Mouse (Mus musculus) hindbrain, embryonic 11.5 days (tissue): ENCODE data around the gene Thyn1. TPM values are rescaled to one million over a fixed set of nuclear protein-coding genes. Genes with fewer than 3 reads are reported as not detected.

ENCODE experiments used
- ATAC-seq: fragments of 200-750 bp; cut with Nextera tagmentation; 2 replicates; pipeline ENCODE4 v1.8.0; 2017; ENCODE audit warnings: mild to moderate bottlenecking, moderate TSS enrichment, moderate library complexity; ENCODE audit not compliant: low FRiP score
- DNase-seq: peaks from one replicate; pipeline ENCODE4 v3.0.0-alpha.2; 2015; ENCODE audit warnings: low spot score
- H3K27ac ChIP-seq: fragments of 300-500 bp; sonication (generic); 2 replicates; pipeline ENCODE4 v1.5.1; 2014; ENCODE audit warnings: mild to moderate bottlenecking, low read depth, low read length
- H3K27me3 ChIP-seq: fragments of 300-500 bp; sonication (generic); 2 replicates; pipeline ENCODE4 v1.6.1; 2014; ENCODE audit warnings: mild to moderate bottlenecking, low read length, moderate library complexity, mixed read lengths; ENCODE audit not compliant: control insufficient read depth, insufficient read depth
- H3K36me3 ChIP-seq: fragments of 300-500 bp; sonication (generic); 2 replicates; pipeline ENCODE4 v1.6.1; 2014; ENCODE audit warnings: mild to moderate bottlenecking, low read length, moderate library complexity, mixed read lengths; ENCODE audit not compliant: control insufficient read depth, insufficient read depth
- H3K4me1 ChIP-seq: fragments of 300-500 bp; sonication (generic); replicated peaks from 2 replicates; pipeline ENCODE4 v1.6.1; 2014; ENCODE audit warnings: low read length, mixed read lengths; ENCODE audit not compliant: control insufficient read depth, insufficient read depth
- H3K4me2 ChIP-seq: fragments of 300-500 bp; sonication (generic); replicated peaks from 2 replicates; pipeline ENCODE4 v1.6.1; 2014; ENCODE audit warnings: mild to moderate bottlenecking, low read depth, low read length
- H3K4me3 ChIP-seq: fragments of 300-500 bp; sonication (generic); 2 replicates; pipeline ENCODE4 v1.5.1; 2014; ENCODE audit warnings: low read depth, low read length
- H3K9ac ChIP-seq: fragments of 300-500 bp; sonication (generic); 2 replicates; pipeline ENCODE4 v1.6.1; 2014; ENCODE audit warnings: low read depth, low read length
- H3K9me3 ChIP-seq: fragments of 300-500 bp; sonication (generic); 2 replicates; pipeline ENCODE4 v1.6.1; 2016; ENCODE audit warnings: low read length; ENCODE audit not compliant: control insufficient read depth
- whole genome bisulfite sequencing: fragments of 180-500 bp; shearing (Covaris S2); extraction: QIAGEN DNeasy Blood & Tissue Kit; methylation state at CpG from one replicate; pipeline ENCODE4 v1.1.7; 2014; 5-methylcytosine and 5-hydroxymethylcytosine counted together
- polyA plus RNA-seq: library from polyadenylated mRNA; unstranded; fragments of >200 nt; fragmentation: Nextera tagmentation; extraction: Ambion mirVana; gene quantifications from 2 replicates; pipeline ENCODE4 v1.2.1, GENCODE M21; 2014

The Thyn1 gene
- polyA plus RNA-seq, 1 experiment from 2014 or later, result 164 TPM

DNA sequence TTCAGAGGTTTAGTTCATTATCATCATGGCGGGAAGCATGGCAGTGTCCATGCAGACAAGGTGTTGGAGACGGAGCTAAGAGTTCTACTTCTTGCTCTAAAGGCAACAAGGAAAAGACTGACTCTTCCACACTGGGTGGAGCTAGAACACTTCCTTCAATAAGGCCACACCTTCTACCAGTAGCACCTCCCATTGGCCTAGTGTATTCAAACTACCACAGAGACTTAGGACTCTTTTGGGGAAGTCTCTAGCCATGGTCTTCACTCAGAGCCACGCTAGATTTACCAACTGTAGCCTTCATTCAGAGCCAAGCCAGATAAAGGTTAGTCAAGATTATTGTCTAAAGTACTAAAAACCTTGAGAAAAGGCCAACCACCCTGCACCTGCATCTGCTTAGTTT, 2.4 kb upstream of the Thyn1 start:
- H3K4me3 ChIP-seq, result no peak overlapping the region
- H3K4me1 ChIP-seq, result 0 out of 2 replicates have a peak, but pooled peaks cover 3% of the 10 kb centered on the region
- WGBS, result 93% methylated on average over 3 of the region's 3 CpGs
- no peaks in the 10 kb centered on the region for H3K9me3 ChIP-seq
- ATAC-seq (no peak), DNase-seq (no peak)
- H3K27ac ChIP-seq, result no peak overlapping the region
- H3K4me2 ChIP-seq, result no peak overlapping the region
- H3K9ac ChIP-seq, result no peak overlapping the region
- H3K36me3 ChIP-seq, result no peaks in the 10 kb centered on the region
- H3K27me3 ChIP-seq, result no peaks in the 10 kb centered on the region

DNA sequence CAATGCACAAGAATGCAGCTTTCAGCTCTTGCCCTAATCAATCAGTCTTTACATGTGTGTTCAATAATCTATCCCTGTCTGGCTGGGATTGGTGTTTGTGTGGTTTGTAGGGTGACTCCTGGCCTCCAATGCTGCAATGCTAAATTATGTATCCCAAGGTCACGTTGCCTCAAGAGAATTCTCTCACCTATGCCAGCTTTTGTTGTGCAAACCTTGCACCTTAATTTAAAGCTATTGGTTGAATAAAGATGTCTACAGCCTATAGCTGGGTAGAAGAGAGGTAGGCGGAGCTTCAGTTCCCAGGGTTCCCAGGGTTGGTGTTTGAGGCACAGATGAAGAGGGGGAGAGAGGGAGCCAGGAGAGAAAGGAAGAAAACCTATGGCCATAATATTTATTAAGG, 2.0 kb upstream of the Thyn1 start:
- DNase-seq (no peak), ATAC-seq (no peak)
- Histone ChIP-seq H3K27me3 (no peaks in the 10 kb centered on the region), H3K4me3 (no peak overlapping the region), H3K27ac (no peak overlapping the region), H3K4me2 (no peak overlapping the region), H3K4me1 (0 out of 2 replicates have a peak, but pooled peaks cover 3% of the 10 kb centered on the region), H3K9me3 (no peaks in the 10 kb centered on the region), H3K36me3 (no peaks in the 10 kb centered on the region), H3K9ac (no peak overlapping the region)
- WGBS, result 93% methylated on average over 2 of the region's 2 CpGs

DNA sequence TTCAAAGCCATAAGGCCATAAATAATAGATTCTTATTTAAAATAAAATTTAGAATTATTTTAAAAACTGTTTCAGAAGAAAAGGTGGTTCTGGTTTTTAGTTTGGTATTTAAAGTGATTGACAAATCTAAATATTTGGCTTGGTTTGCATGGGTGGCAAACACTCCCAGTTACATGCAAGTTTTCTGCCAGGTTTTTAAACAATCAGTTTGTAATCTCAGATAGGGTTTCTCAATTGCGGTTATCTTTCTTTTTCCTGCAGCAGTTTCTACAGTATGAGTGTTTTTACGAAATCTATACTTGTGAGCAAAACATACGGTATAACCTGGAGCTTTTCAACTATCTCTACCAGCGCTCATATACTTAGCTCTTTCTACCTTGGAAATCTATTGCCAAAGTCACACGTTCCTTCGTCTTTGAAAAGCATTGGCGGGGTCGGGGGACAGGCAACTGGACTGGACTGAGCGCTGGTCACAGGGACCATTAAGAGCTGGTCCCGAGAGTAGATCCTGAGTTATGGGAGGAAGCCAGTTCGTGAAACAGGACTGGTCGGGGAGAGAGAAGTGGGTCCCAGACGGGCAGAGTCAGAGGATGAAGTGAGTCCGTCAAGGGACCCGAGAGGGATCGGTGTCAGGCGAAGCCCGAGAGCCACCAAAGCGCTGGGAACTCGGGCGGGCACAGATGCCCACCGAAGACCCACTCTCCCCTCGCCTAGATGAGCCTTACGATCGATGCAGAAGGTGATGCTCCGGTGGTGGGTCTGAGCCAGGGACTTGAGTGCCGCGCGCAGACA, 645 bp upstream of the Thyn1 start:
- 4% methylated on average over 29 of the region's 29 CpGs for WGBS
- peak; percentile 81 for ATAC-seq

DNA sequence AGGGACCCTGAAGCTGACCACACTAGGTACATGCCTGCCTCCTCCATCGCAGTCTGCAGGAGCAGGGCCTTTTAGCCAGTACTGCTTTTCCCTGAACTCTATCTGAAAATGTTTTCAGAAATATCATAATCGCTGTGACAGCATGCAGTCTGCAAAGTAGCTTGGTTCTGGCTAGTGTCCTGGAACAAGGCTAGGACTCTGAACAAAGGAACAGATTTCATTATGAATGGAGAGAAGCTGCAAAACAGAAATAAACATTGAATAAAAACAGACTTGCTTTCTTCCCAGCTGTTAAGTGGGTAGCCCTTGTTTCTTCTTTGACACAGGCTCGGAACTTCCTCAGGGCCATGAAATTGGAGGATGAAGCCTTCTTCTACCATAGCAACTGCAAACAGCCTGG, 5.7 kb downstream of the Thyn1 start:
- WGBS, result 93% methylated on average over 3 of the region's 3 CpGs
- no peak overlapping the region for H3K4me2 ChIP-seq
- ATAC-seq, result no peak

More for the DNA sequence above, 645 bp upstream of the Thyn1 start:
- Histone ChIP-seq H3K9me3 (no peaks in the 10 kb centered on the region), H3K27me3 (no peaks in the 10 kb centered on the region), H3K36me3 (no peaks in the 10 kb centered on the region), H3K4me1 (0 out of 2 replicates have a peak, but pooled peaks cover 3% of the 10 kb centered on the region), H3K9ac (peak overlapping the region; percentile 70), H3K4me3 (peak overlapping the region; percentile 71), H3K27ac (no peak overlapping the region), H3K4me2 (peak overlapping the region; percentile 71)
- DNase-seq, result no peak

DNA sequence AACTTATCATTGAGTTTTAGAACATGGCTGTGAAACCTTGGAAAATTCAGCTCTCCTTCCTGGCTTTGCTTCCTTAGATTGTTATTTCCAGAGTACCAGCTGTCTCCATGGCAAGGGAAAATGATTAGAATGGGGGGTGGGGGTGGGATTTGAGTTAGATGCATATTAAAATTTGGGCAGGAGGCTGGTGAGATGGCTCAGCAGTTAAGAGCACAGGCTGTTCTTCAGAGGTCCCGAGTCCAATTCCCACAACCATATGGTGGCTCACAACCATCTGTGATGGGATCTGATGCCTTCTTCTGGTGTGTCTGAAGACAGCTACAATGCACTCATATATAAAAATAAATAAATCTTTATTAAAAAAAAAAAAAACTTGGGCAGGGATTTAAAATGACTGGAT, 6.4 kb downstream of the Thyn1 start:
- Histone ChIP-seq H3K27ac (no peak overlapping the region), H3K9ac (no peak overlapping the region), H3K9me3 (no peaks in the 10 kb centered on the region), H3K4me1 (no peaks in the 10 kb centered on the region), H3K4me2 (no peak overlapping the region), H3K4me3 (no peak overlapping the region), H3K27me3 (no peaks in the 10 kb centered on the region), H3K36me3 (peaks cover 8% of the 10 kb centered on the region)
- ATAC-seq (no peak), DNase-seq (no peak)
- WGBS, result 77% methylated on average over 1 of the region's 1 CpGs

More for the DNA sequence above, 5.7 kb downstream of the Thyn1 start:
- Histone ChIP-seq H3K27ac (no peak overlapping the region), H3K36me3 (peaks cover 8% of the 10 kb centered on the region), H3K9ac (no peak overlapping the region), H3K4me1 (0 out of 2 replicates have a peak, but pooled peaks cover 3% of the 10 kb centered on the region), H3K9me3 (no peaks in the 10 kb centered on the region), H3K4me3 (no peak overlapping the region), H3K27me3 (no peaks in the 10 kb centered on the region)
- DNase-seq, result no peak

DNA sequence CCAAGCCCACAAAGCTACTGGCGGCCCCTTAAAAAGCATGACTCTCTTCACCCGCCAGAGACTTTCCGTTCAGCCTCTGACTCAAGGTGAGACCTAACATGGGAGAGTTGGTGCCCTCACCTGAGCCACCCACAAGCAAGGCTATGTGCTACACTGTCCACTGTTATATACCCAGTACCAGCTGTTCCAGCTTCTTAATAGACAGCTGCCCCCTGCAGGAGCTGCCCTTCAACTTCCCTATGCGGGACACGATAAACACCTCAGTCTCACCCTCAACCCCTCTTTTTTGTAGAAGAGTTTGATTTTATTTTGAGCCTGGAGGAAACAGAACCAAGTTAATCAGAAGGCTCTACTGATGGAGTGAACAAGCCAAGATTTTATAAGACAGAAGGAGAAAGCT, 7.4 kb downstream of the Thyn1 start:
- ATAC-seq (no peak), DNase-seq (no peak)
- 89% methylated on average over 5 of the region's 5 CpGs for WGBS
- Histone ChIP-seq H3K4me2 (no peak overlapping the region), H3K27ac (no peak overlapping the region), H3K36me3 (peaks cover 8% of the 10 kb centered on the region), H3K9me3 (no peaks in the 10 kb centered on the region), H3K4me1 (no peaks in the 10 kb centered on the region), H3K9ac (no peak overlapping the region), H3K27me3 (no peaks in the 10 kb centered on the region), H3K4me3 (no peak overlapping the region)

DNA sequence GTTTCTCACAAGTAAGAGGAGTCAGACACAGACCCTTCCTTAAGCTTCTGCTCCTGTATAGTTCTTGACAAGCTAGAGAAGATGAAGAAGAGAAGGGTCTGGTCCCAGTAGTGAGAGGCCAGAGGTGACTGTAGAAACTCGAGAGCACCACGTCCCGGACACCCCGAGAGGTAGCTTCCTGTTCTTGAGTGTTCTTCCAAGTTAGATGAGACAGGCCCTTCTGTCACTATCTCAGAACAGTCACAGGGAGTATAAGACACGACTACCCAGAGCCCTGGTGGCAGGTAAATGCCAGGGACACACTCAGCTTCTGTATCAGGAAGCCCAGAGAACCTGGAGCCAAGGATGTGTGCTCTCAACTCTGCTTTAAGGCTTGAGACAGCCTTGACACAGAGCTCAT, 9.7 kb downstream of the Thyn1 start:
- H3K9me3 ChIP-seq, result no peaks in the 10 kb centered on the region
- H3K27ac ChIP-seq, result no peak overlapping the region
- no peaks in the 10 kb centered on the region for H3K27me3 ChIP-seq
- no peak overlapping the region for H3K4me2 ChIP-seq
- no peak for DNase-seq
- H3K4me1 ChIP-seq, result no peaks in the 10 kb centered on the region
- no peak for ATAC-seq
- H3K4me3 ChIP-seq, result no peak overlapping the region
- WGBS, result 84% methylated on average over 5 of the region's 5 CpGs
- no peak overlapping the region for H3K9ac ChIP-seq
- H3K36me3 ChIP-seq, result peaks cover 12% of the 10 kb centered on the region

DNA sequence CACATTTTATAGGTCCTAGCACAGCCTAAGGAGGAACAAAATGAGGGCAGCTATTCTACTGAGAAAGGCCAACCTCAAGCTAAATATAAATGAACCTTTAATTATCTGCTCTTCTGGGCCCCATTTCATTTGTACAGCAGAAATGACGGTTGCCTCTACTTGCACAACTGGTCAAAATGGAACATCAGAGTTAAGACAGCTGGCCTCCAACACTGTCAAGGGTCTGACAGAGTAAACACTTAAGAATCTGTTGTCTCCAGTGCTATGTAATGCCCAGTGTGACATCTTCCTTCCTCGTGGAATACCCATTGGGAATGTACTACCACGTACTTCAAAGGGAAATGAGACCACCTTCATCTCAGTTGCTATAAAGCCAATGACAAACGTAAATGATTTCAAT, 12.1 kb downstream of the Thyn1 start:
- Histone ChIP-seq H3K9ac (no peak overlapping the region), H3K27me3 (no peaks in the 10 kb centered on the region), H3K9me3 (no peaks in the 10 kb centered on the region), H3K27ac (no peak overlapping the region), H3K4me3 (no peak overlapping the region), H3K36me3 (peaks cover 23% of the 10 kb centered on the region), H3K4me2 (no peak overlapping the region), H3K4me1 (no peaks in the 10 kb centered on the region)
- no peak for DNase-seq
- 94% methylated on average over 4 of the region's 4 CpGs for whole genome bisulfite sequencing
- no peak for ATAC-seq

DNA sequence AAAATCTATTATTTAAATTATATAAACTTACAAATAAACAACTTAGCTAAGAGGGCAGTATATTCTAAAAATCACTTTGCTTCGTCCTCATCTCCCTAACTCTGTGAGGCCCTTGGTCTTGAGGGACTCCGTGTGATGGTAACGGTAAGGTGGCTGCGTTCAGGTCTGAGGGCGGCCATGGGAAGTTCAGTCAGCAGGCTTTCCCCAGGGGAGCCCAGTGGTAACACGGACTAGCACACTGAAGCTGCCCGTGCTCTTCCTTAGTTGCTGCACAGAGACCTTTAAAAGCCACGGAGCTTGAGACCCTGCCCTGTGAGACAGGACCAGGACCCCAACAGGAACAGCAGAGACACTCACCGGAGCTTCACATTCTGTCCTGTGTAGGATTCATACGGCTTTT, 19.5 kb downstream of the Thyn1 start:
- WGBS, result 92% methylated on average over 10 of the region's 10 CpGs
- Histone ChIP-seq H3K9ac (no peak overlapping the region), H3K36me3 (peaks cover 14% of the 10 kb centered on the region), H3K27me3 (no peaks in the 10 kb centered on the region), H3K4me1 (no peaks in the 10 kb centered on the region), H3K4me2 (no peak overlapping the region), H3K9me3 (no peaks in the 10 kb centered on the region), H3K4me3 (no peak overlapping the region), H3K27ac (no peak overlapping the region)
- no peak for DNase-seq
- ATAC-seq, result no peak
